Mouse (Mus musculus) C2C12 (cell line): ENCODE data around the gene Kif24. TPM values are rescaled to one million over a fixed set of nuclear protein-coding genes. Genes with fewer than 3 reads are reported as not detected.

Experiments used
- H3K27me3 ChIP-seq: one replicate; pipeline ENCODE4 v1.6.1; 2011; ENCODE audit not compliant: control insufficient read depth, insufficient read depth, insufficient read length
- H3K36me3 ChIP-seq: one replicate; pipeline ENCODE4 v1.6.1; 2011; ENCODE audit not compliant: control insufficient read depth, insufficient read depth
- H3K4me3 ChIP-seq: one replicate; pipeline ENCODE4 v1.5.1; 2011; ENCODE audit warnings: mild to moderate bottlenecking, control low read depth; ENCODE audit not compliant: poor library complexity, insufficient read depth, severe bottlenecking
- H3K79me2 ChIP-seq: one replicate; pipeline ENCODE4 v1.6.1; 2011; ENCODE audit not compliant: control insufficient read depth, insufficient read depth
- H3K79me3 ChIP-seq: one replicate; pipeline ENCODE4 v1.6.1; 2011; ENCODE audit warnings: low read depth, control low read depth
- H3ac ChIP-seq: one replicate; pipeline ENCODE3; 2011; ENCODE audit warnings: low read depth; ENCODE audit not compliant: control insufficient read depth, insufficient read length
- CEBPB ChIP-seq: IDR thresholded peaks from one replicate; pipeline ENCODE4 v1.6.1; 2011; ENCODE audit warnings: low read depth, mild to moderate bottlenecking, control low read depth, moderate library complexity
- CTCF ChIP-seq: IDR thresholded peaks from one replicate; pipeline ENCODE4 v1.5.1; 2011; ENCODE audit not compliant: control insufficient read depth, insufficient read depth, insufficient read length
- FOSL1 ChIP-seq: IDR thresholded peaks from one replicate; pipeline ENCODE4 v1.8.0; 2011; ENCODE audit warnings: mild to moderate bottlenecking, low read length; ENCODE audit not compliant: poor library complexity, insufficient read depth, severe bottlenecking
- MAX ChIP-seq: IDR thresholded peaks from one replicate; pipeline ENCODE4 v1.6.1; 2011; ENCODE audit warnings: mild to moderate bottlenecking, control low read depth
- MYOD1 ChIP-seq: IDR thresholded peaks from one replicate; pipeline ENCODE4 v1.6.1; 2011; ENCODE audit warnings: low read depth; ENCODE audit not compliant: control insufficient read depth, insufficient read length
- MYOG ChIP-seq: IDR thresholded peaks from one replicate; pipeline ENCODE4 v1.6.1; 2011; ENCODE audit not compliant: control insufficient read depth, insufficient read length; ENCODE audit errors: extremely low read depth
- USF1 ChIP-seq: IDR thresholded peaks from one replicate; pipeline ENCODE4 v1.6.1; 2011; ENCODE audit warnings: low read depth, mild to moderate bottlenecking, control low read depth, moderate library complexity
- polyA plus RNA-seq: library from polyadenylated mRNA; unstranded; fragments of >200 nt; fragmentation: generic; extraction: Trizol; gene quantifications from one replicate; pipeline ENCODE4 v1.2.1, GENCODE M21; 2012; ENCODE audit warnings: missing spikeins

Gene Kif24
- polyA plus RNA-seq, 1 experiment, result 3.0 TPM

DNA sequence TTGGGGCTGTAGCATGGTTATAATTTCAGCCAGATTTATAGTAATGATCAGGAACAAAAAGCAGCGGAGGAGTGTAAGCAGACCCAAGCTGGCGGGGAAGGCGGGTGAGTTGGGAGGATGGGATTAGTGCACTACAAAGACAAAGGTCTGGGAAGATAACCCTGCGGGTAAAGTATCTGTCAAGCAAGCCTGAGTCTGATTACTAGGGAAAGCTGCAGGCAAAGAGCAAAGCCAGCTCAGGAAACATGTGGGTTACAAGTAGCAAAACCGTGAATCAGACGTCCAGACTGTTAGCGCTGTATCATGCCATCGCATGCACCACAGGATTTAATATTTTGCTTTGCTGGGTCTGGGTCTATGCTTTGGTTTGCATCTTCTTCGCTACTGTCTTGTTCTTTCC lies 58.1 kb downstream of the Kif24 start:
- no peak for TF ChIP-seq MYOG
- TF ChIP-seq CEBPB, result no peak
- TF ChIP-seq MYOD1, result no peak
- TF ChIP-seq FOSL1, result no peak
- no peak for TF ChIP-seq MAX
- TF ChIP-seq USF1, result no peak
- no peak for TF ChIP-seq CTCF
- Histone ChIP-seq H3K4me3 (no peak overlapping the region), H3K36me3 (peaks cover 20% of the 10 kb centered on the region), H3K27me3 (no peaks in the 10 kb centered on the region), H3ac (no peak overlapping the region), H3K79me3 (no peaks in the 10 kb centered on the region), H3K79me2 (no peaks in the 10 kb centered on the region)

DNA sequence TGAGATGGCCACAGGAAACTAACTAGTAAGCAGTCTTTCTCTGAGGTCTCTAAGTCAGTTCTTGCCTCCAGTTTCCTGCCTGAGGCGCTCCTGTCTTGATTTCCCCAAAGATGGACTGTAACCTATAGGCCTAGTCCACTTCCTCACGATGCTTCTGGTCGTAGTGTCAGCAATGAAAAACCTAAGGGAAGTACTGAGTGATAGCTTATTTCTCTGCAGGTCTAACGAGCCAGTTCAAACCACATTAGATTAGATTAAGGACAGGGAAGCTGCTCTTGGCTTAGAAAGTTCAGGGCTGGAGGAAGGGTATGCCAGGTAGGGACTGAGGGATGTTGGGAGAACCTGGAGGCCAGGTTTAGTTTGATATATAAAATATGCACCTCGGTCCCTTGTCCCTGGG lies 63.1 kb downstream of the Kif24 start:
- H3K4me3 ChIP-seq, result no peak overlapping the region
- TF ChIP-seq USF1, result no peak
- peaks cover 42% of the 10 kb centered on the region for H3K36me3 ChIP-seq
- no peaks in the 10 kb centered on the region for H3K27me3 ChIP-seq
- H3K79me3 ChIP-seq, result no peaks in the 10 kb centered on the region
- no peaks in the 10 kb centered on the region for H3K79me2 ChIP-seq
- H3ac ChIP-seq, result no peak overlapping the region

DNA sequence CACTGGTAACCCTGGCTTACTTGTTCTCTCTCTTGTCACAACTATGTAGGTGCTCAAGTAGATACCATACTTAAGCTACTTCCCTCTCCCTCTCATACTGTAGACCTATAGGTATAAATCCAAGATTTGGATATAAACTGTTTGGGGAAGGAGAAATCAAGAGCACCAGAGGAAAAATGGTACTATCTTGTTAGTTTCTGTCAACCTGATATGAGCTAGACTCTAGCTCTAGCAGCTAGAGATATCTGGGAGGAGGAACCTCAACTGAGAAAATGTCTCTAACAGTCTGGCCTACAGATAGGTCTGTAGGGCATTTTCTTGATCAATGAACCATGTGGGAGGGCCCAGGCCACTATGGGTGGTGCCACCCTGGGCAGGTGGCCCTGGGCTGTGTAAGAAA lies 63.5 kb downstream of the Kif24 start:
- TF ChIP-seq MYOG (no peak), USF1 (no peak), CTCF (no peak), MYOD1 (no peak), FOSL1 (no peak), MAX (no peak), CEBPB (no peak)
- Histone ChIP-seq H3K36me3 (peaks cover 41% of the 10 kb centered on the region), H3K4me3 (no peak overlapping the region)

GRCm38 (mm10) chr4:41399904-41400303 lies 64.8 kb downstream of the Kif24 start:
- no peaks in the 10 kb centered on the region for H3K79me2 ChIP-seq
- H3K27me3 ChIP-seq, result no peaks in the 10 kb centered on the region
- H3K36me3 ChIP-seq, result peaks cover 39% of the 10 kb centered on the region
- H3K79me3 ChIP-seq, result no peaks in the 10 kb centered on the region
- no peak overlapping the region for H3ac ChIP-seq
- TF ChIP-seq CEBPB, result no peak
- TF ChIP-seq MAX, result no peak
- TF ChIP-seq MYOG, result no peak
- no peak for TF ChIP-seq FOSL1
- no peak for TF ChIP-seq USF1
- TF ChIP-seq CTCF, result no peak
- TF ChIP-seq MYOD1, result no peak
- no peak overlapping the region for H3K4me3 ChIP-seq

More for the DNA sequence above, 63.5 kb downstream of the Kif24 start:
- Histone ChIP-seq H3K79me3 (no peaks in the 10 kb centered on the region), H3ac (no peak overlapping the region), H3K79me2 (no peaks in the 10 kb centered on the region), H3K27me3 (no peaks in the 10 kb centered on the region)

DNA sequence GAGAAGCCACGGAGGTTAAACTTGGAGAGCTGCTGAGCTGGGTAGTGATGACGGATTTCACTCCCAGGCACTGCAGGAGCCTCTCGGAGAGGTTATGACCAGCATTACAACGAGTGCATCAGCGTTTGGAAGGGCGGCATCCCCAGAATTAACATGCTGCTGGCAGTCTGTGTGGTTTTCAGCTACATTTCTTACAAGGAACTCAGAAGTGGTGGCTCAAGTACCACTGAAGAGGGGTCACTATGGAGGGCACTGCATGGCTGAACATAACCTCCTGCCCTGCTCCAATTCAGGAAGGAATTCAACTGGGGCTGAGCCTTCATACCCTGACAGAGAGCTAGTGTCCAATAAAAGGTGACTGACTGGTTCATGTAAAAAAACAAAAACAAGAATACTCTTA lies 66.3 kb downstream of the Kif24 start:
- TF ChIP-seq FOSL1, result no peak
- no peak for TF ChIP-seq USF1
- TF ChIP-seq MYOG, result no peak
- TF ChIP-seq MAX, result no peak
- TF ChIP-seq MYOD1, result no peak
- no peak for TF ChIP-seq CTCF
- no peak for TF ChIP-seq CEBPB
- Histone ChIP-seq H3K27me3 (no peaks in the 10 kb centered on the region), H3K79me3 (no peaks in the 10 kb centered on the region), H3K4me3 (no peak overlapping the region), H3K36me3 (peaks cover 39% of the 10 kb centered on the region), H3ac (no peak overlapping the region), H3K79me2 (no peaks in the 10 kb centered on the region)

DNA sequence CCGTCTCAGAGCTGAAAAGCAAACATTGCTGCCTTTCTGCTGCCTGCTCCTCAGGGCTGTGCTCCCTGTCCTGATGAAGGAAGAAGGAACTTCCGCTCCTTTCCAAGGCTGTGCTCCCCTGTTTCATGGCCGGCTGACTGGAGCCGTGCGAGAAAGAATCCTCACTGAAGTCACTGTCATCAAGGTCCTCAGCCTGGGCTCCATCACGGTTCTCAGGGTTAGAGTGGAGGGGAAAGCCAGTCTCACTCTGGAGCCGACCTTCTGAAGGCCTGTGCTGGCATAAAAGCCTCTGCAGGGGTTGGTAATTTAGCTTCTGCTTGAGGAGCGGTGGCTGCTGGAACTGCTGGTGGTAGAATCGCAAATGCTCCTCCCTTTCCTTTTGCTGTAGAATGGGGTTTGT lies 70.0 kb downstream of the Kif24 start:
- TF ChIP-seq MAX (no peak), FOSL1 (no peak), MYOD1 (no peak), CTCF (no peak), MYOG (no peak), USF1 (no peak), CEBPB (no peak)
- Histone ChIP-seq H3K79me3 (no peaks in the 10 kb centered on the region), H3K36me3 (peaks cover 54% of the 10 kb centered on the region), H3K27me3 (no peaks in the 10 kb centered on the region), H3K79me2 (no peaks in the 10 kb centered on the region), H3ac (no peak overlapping the region), H3K4me3 (no peak overlapping the region)
